Mouse (Mus musculus) midbrain, embryonic 12.5 days (tissue): Measurements from ENCODE around the gene Tmprss13. TPM values are rescaled to one million over a fixed set of nuclear protein-coding genes. Genes with fewer than 3 reads are reported as not detected.

Experiments used
- ATAC-seq: fragments of 200-750 bp; cut with Nextera tagmentation; 2 replicates; pipeline ENCODE4 v1.8.0; 2017; ENCODE audit warnings: low read depth, moderate TSS enrichment, moderate library complexity; ENCODE audit not compliant: low FRiP score
- H3K27ac ChIP-seq: fragments of 300-500 bp; sonication (generic); replicated peaks from 2 replicates; pipeline ENCODE4 v1.5.1; 2016; ENCODE audit warnings: mild to moderate bottlenecking
- H3K27me3 ChIP-seq: fragments of 300-500 bp; sonication (generic); 2 replicates; pipeline ENCODE4 v1.6.1; 2016; ENCODE audit warnings: mild to moderate bottlenecking
- H3K36me3 ChIP-seq: fragments of 300-500 bp; sonication (generic); 2 replicates; pipeline ENCODE4 v1.6.1; 2016
- H3K4me1 ChIP-seq: fragments of 300-500 bp; sonication (generic); 2 replicates; pipeline ENCODE4 v1.6.1; 2016
- H3K4me2 ChIP-seq: fragments of 300-500 bp; sonication (generic); replicated peaks from 2 replicates; pipeline ENCODE4 v1.6.1; 2016; ENCODE audit warnings: mild to moderate bottlenecking, moderate library complexity
- H3K4me3 ChIP-seq: fragments of 300-500 bp; sonication (generic); 2 replicates; pipeline ENCODE4 v1.5.1; 2016; ENCODE audit warnings: mild to moderate bottlenecking
- H3K9ac ChIP-seq: fragments of 300-500 bp; sonication (generic); replicated peaks from 2 replicates; pipeline ENCODE4 v1.6.1; 2016; ENCODE audit warnings: mild to moderate bottlenecking, moderate library complexity
- H3K9me3 ChIP-seq: fragments of 300-500 bp; sonication (generic); 2 replicates; pipeline ENCODE4 v1.6.1; 2016; ENCODE audit warnings: mild to moderate bottlenecking
- WGBS: fragments of 180-500 bp; shearing (Covaris S2); methylation state at CpG from one replicate; pipeline ENCODE4 v1.1.7; 2016; 5-methylcytosine and 5-hydroxymethylcytosine counted together
- polyA plus RNA-seq: library from polyadenylated mRNA; unstranded; fragments of >200 nt; fragmentation: Nextera tagmentation; extraction: Ambion mirVana; gene quantifications from 2 replicates; pipeline ENCODE4 v1.2.1, GENCODE M21; 2016

Tmprss13 gene
- polyA plus RNA-seq = 0.07 and 0.10 TPM in 2 replicates

DNA sequence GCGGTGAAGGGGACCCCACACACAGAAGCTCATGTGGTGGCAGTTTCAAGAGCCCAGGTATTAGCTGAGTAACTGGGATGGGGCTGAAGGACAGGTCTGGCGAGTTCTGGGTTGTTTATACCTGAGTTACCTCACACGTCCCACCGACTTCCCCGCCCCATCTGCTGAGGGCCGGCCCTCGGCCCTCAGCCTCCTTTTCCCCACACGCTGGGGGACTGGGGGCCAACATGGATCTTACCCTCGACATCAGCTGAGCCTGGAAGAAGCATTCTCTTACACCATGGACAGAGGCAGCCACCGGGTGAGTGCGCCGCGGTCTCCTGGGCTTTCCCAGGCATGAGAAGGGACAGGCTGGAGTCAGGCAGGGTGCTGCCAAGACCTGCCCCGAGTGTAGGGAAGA, at the start of gene Tmprss13:
TSS of gene Tmprss13 (plus strand) at position 246 of the 400 bp plus-strand sequence.
- no peak within 1 kb of the TSS for H3K4me2 ChIP-seq
- H3K4me1 ChIP-seq = no peaks in the 10 kb centered on the region
- H3K4me3 ChIP-seq = no peak within 1 kb of the TSS
- ATAC-seq = no peak
- H3K27ac ChIP-seq = no peak within 1 kb of the TSS
- 44% methylated on average over 14 of the region's 14 CpGs for WGBS
- no peaks in the 10 kb centered on the region for H3K9me3 ChIP-seq
- H3K27me3 ChIP-seq = no peaks in the 10 kb centered on the region
- H3K36me3 ChIP-seq = no peaks in the 10 kb centered on the region
- H3K9ac ChIP-seq = no peak within 1 kb of the TSS

GRCm38 (mm10) chr9:45272213-45272612, 46.7 kb upstream of the Tmprss13 start:
- no peak for ATAC-seq
- WGBS = 53% methylated on average over 5 of the region's 5 CpGs
- Histone ChIP-seq H3K4me1 (peaks cover 13% of the 10 kb centered on the region), H3K4me2 (no peak overlapping the region), H3K9me3 (no peaks in the 10 kb centered on the region), H3K4me3 (no peak overlapping the region), H3K9ac (no peak overlapping the region), H3K27me3 (peaks cover 40% of the 10 kb centered on the region), H3K27ac (no peak overlapping the region), H3K36me3 (no peaks in the 10 kb centered on the region)

DNA sequence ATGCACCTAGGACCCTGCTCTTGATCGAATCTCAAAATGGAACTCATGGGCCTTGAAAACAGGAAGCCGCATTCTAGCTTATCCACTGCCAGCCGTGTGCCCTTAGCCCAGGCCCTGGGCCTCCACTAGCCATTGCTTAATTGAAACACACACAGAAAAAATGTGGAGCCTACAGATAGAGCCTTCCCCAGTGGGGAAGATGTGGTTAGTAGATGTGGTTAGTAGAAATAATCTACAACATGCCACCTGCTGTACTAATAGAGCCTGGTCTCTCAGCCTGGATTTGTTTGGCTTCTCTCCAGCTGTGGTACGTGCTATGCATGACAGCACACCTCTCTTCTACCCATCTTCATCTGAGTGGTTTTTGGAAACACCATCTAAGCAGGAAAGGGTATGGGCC, 44.7 kb upstream of the Tmprss13 start:
- H3K27ac ChIP-seq = no peak overlapping the region
- no peak overlapping the region for H3K9ac ChIP-seq
- H3K4me1 ChIP-seq = peaks cover 2% of the 10 kb centered on the region; the same call in 1 of the 2 replicates
- no peak overlapping the region for H3K4me2 ChIP-seq
- H3K4me3 ChIP-seq = no peak overlapping the region
- H3K9me3 ChIP-seq = no peaks in the 10 kb centered on the region
- WGBS = 85% methylated on average over 4 of the region's 4 CpGs
- no peak for ATAC-seq
- no peaks in the 10 kb centered on the region for H3K36me3 ChIP-seq
- peaks cover 20% of the 10 kb centered on the region for H3K27me3 ChIP-seq

- Histone ChIP-seq H3K27ac (no peak overlapping the region), H3K4me3 (no peak overlapping the region), H3K36me3 (no peaks in the 10 kb centered on the region), H3K27me3 (peaks cover 15% of the 10 kb centered on the region), H3K9ac (no peak overlapping the region), H3K9me3 (no peaks in the 10 kb centered on the region), H3K4me2 (no peak overlapping the region), H3K4me1 (no peaks in the 10 kb centered on the region)
- no peak for ATAC-seq
- WGBS = 92% methylated on average over 2 of the region's 2 CpGs
These were observed 44.3 kb upstream of the Tmprss13 start for GRCm38 (mm10) chr9:45274635-45275034.

DNA sequence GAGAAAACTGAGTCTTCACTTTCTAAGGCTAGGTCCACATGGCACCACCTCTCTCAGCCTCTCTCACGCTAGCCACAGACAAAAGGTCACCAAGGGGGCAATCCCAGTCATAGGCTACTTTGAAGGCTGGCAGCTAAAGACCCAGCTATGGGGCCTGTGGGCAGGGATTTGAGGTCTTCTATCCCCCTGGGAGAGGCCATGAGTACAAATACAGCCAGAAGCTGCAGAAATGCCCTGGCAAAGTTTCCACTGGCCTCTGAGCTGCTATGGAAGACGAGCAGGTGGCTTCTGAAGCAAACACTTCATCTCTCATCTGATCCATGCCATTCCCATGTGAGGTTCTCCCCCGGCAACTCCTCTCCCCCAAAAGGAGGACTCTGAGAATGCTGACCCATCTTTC, 38.8 kb upstream of the Tmprss13 start:
- no peaks in the 10 kb centered on the region for H3K9me3 ChIP-seq
- H3K27me3 ChIP-seq = no peaks in the 10 kb centered on the region
- no peak overlapping the region for H3K4me3 ChIP-seq
- no peaks in the 10 kb centered on the region for H3K4me1 ChIP-seq
- no peaks in the 10 kb centered on the region for H3K36me3 ChIP-seq
- 71% methylated on average over 3 of the region's 3 CpGs for WGBS
- no peak overlapping the region for H3K4me2 ChIP-seq
- ATAC-seq = no peak
- H3K27ac ChIP-seq = no peak overlapping the region
- no peak overlapping the region for H3K9ac ChIP-seq

GRCm38 (mm10) chr9:45280891-45281290, 38.0 kb upstream of the Tmprss13 start:
- WGBS = 77% methylated on average over 3 of the region's 3 CpGs
- H3K9me3 ChIP-seq = no peaks in the 10 kb centered on the region
- no peaks in the 10 kb centered on the region for H3K27me3 ChIP-seq
- no peaks in the 10 kb centered on the region for H3K36me3 ChIP-seq
- H3K4me2 ChIP-seq = no peak overlapping the region
- ATAC-seq = no peak
- H3K27ac ChIP-seq = no peak overlapping the region
- no peak overlapping the region for H3K4me3 ChIP-seq
- H3K9ac ChIP-seq = no peak overlapping the region
- H3K4me1 ChIP-seq = no peaks in the 10 kb centered on the region

DNA sequence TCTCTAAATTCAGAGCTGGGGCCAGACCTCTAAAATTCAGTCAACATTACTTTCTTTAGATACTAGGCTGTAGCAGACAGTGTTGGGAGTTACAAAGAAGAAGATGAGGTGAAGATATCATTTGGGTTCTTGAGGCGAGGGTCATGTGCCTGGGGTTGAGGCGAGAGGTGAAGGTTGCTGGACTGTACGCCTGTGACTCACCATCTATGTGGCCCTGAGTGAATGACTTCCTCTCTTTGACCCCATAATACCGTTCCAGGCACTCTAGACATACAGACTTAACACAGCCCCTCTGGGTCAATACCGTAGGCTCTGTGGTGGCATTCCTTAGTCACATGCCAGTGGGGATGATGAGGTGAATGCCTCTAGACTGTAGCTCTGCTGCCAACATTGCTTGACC, 36.4 kb upstream of the Tmprss13 start:
- WGBS = 86% methylated on average over 5 of the region's 5 CpGs
- H3K4me1 ChIP-seq = no peaks in the 10 kb centered on the region
- H3K4me3 ChIP-seq = no peak overlapping the region
- no peak overlapping the region for H3K9ac ChIP-seq
- no peaks in the 10 kb centered on the region for H3K27me3 ChIP-seq
- no peaks in the 10 kb centered on the region for H3K9me3 ChIP-seq
- H3K36me3 ChIP-seq = no peaks in the 10 kb centered on the region
- no peak overlapping the region for H3K4me2 ChIP-seq
- ATAC-seq = no peak
- H3K27ac ChIP-seq = no peak overlapping the region

DNA sequence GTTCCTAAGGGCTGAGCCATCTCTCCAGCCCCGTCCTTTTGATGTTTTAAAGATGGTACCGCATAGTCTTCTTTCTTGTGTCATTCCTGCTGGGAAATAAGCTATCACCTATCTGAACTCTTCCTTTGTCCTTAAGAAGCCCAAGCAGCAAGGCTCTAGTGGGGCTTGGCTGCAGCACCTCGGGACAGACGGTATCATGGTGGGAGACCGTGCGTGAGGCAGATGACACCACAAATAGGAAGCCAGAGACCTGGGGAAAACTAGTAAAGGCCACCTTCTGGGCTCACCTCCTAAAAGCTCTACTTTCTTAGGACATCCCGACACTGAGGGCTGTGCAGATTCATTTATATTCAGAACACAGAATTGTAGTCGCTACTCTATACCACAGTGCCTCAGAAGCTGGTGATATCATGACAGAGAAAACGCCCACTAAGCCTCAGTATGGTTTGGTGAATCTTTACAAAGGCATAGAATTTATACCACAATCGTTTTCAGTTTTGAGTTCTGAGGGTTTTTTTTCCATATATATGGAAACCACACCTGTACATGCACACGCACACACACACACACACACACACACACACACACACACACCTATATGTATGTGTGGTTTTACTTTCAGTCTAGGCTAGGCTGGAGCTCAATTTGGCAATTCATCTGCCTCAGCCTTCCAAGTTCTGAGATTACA, 27.3 kb upstream of the Tmprss13 start:
- no peak overlapping the region for H3K4me2 ChIP-seq
- WGBS = 79% methylated on average over 11 of the region's 11 CpGs
- no peak for ATAC-seq

GRCm38 (mm10) chr9:45294210-45295011, 24.5 kb upstream of the Tmprss13 start:
- no peak overlapping the region for H3K4me2 ChIP-seq
- no peaks in the 10 kb centered on the region for H3K4me1 ChIP-seq
- no peaks in the 10 kb centered on the region for H3K9me3 ChIP-seq
- H3K27ac ChIP-seq = no peak overlapping the region
- no peak overlapping the region for H3K9ac ChIP-seq
- H3K27me3 ChIP-seq = peaks cover 6% of the 10 kb centered on the region
- no peak overlapping the region for H3K4me3 ChIP-seq
- WGBS = 42% methylated on average over 10 of the region's 10 CpGs
- no peaks in the 10 kb centered on the region for H3K36me3 ChIP-seq
- ATAC-seq = no peak

More for the DNA sequence above, 27.3 kb upstream of the Tmprss13 start:
- no peak overlapping the region for H3K4me3 ChIP-seq
- H3K36me3 ChIP-seq = no peaks in the 10 kb centered on the region
- H3K4me1 ChIP-seq = no peaks in the 10 kb centered on the region
- H3K27me3 ChIP-seq = no peaks in the 10 kb centered on the region
- H3K9ac ChIP-seq = no peak overlapping the region
- H3K27ac ChIP-seq = no peak overlapping the region
- H3K9me3 ChIP-seq = no peaks in the 10 kb centered on the region

GRCm38 (mm10) chr9:45299231-45300006, 19.5 kb upstream of the Tmprss13 start:
- Histone ChIP-seq H3K9ac (no peak overlapping the region), H3K4me1 (peaks cover 4% of the 10 kb centered on the region), H3K4me2 (no peak overlapping the region), H3K9me3 (0 out of 2 replicates have a peak, but pooled peaks cover 3% of the 10 kb centered on the region), H3K27ac (no peak overlapping the region), H3K27me3 (peaks cover 6% of the 10 kb centered on the region), H3K4me3 (no peak overlapping the region), H3K36me3 (no peaks in the 10 kb centered on the region)
- ATAC-seq = no peak
- WGBS = 75% methylated on average over 11 of the region's 11 CpGs

DNA sequence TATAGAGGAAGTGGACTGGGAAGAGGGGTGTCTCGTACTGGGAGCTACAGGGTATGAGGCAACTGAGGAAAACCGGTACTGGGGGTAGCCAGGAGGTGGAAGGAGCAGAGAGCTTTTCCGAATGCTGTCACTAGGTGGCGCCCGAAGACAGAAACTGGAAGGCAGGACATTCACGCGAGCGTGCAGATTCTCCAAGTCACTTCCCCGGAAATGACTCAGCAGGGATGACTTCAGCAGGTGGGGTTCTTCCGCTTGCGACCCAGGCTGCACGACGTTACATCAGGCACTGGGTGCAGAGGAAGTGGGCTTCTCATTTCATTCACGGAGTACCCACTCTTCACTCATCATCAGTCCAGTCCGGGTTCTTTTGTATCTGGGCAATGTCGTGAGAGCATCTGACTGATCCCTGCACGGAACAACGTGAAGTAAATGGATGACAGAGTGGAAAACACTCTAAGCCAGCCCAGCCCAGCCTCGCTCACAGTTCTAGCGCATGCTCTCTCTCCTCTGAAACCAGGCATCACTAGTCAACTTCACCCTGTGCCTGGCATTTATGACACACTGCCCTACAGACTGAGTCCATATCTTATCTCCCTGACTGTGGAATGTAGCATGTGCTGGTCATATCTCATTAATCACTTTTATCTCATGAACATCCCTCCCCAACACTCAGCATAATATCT, 18.3 kb upstream of the Tmprss13 start:
- ATAC-seq = peak; percentile 83
- WGBS = 21% methylated on average over 20 of the region's 20 CpGs
- H3K27me3 ChIP-seq = peaks cover 6% of the 10 kb centered on the region
- no peak overlapping the region for H3K9ac ChIP-seq
- H3K9me3 ChIP-seq = 0 out of 2 replicates have a peak, but pooled peaks cover 3% of the 10 kb centered on the region
- H3K36me3 ChIP-seq = no peaks in the 10 kb centered on the region
- peak overlapping the region; percentile 24 for H3K4me3 ChIP-seq
- H3K27ac ChIP-seq = no peak overlapping the region
- peaks cover 4% of the 10 kb centered on the region for H3K4me1 ChIP-seq
- peak overlapping the region; percentile 50 for H3K4me2 ChIP-seq
